Mouse (Mus musculus): ENCODE data around the gene D17Wsu92e. TPM values are rescaled to one million over a fixed set of nuclear protein-coding genes. Genes with fewer than 3 reads are reported as not detected.
A peak's percentile ranks its signal among the peaks of the same experiment; 100 is the strongest.

D17Wsu92e gene
- total RNA-seq, 2 experiments from 2014 or later: 127 to 130 TPM

GRCm38 (mm10) chr17:27751314-27752202 lies 68.9 kb downstream of the D17Wsu92e start:
- no peak for DNase-seq (ENCODE audit: low spot score in 2 of 2)

- DNase-seq (ENCODE audit: low spot score in 2 of 2): no peak
These were observed 70.0 kb downstream of the D17Wsu92e start for GRCm38 (mm10) chr17:27750451-27750942.

- no peak for DNase-seq (ENCODE audit: low spot score in 2 of 2)
These were observed 72.3 kb downstream of the D17Wsu92e start for GRCm38 (mm10) chr17:27748123-27748522.

- no peak for DNase-seq (ENCODE audit: low spot score in 2 of 2)
These were observed 74.0 kb downstream of the D17Wsu92e start for GRCm38 (mm10) chr17:27746446-27746845.

- no peak for DNase-seq (ENCODE audit: low spot score in 2 of 2)
These were observed 79.5 kb downstream of the D17Wsu92e start for GRCm38 (mm10) chr17:27740961-27741360.

- DNase-seq (ENCODE audit: low spot score in 2 of 2): no peak
These were observed 85.9 kb downstream of the D17Wsu92e start for GRCm38 (mm10) chr17:27734344-27735073.

GRCm38 (mm10) chr17:27732694-27733093 lies 87.8 kb downstream of the D17Wsu92e start:
- DNase-seq (ENCODE audit: low spot score in 2 of 2): no peak

- DNase-seq (ENCODE audit: low spot score in 2 of 2): no peak
These were observed 88.3 kb downstream of the D17Wsu92e start for GRCm38 (mm10) chr17:27732152-27732551.

GRCm38 (mm10) chr17:27728770-27729169 lies 91.7 kb downstream of the D17Wsu92e start, which contains the start of gene Spdef:
Spdef (minus strand) TSS chr17:27728955.
- DNase-seq (ENCODE audit: low spot score in 2 of 2): no peak

GRCm38 (mm10) chr17:27726527-27726926 lies 93.9 kb downstream of the D17Wsu92e start:
- DNase-seq (ENCODE audit: low spot score in 2 of 2): no peak

GRCm38 (mm10) chr17:27725412-27725811 lies 95.0 kb downstream of the D17Wsu92e start:
- no peak for DNase-seq (ENCODE audit: low spot score in 2 of 2)

GRCm38 (mm10) chr17:27725011-27725410 lies 95.4 kb downstream of the D17Wsu92e start:
- DNase-seq (ENCODE audit: low spot score in 2 of 2): no peak

- no peak for DNase-seq (ENCODE audit: low spot score in 2 of 2)
These were observed 96.1 kb downstream of the D17Wsu92e start for GRCm38 (mm10) chr17:27724327-27724726.

GRCm38 (mm10) chr17:27721125-27721664 lies 99.3 kb downstream of the D17Wsu92e start:
- no peak for DNase-seq (ENCODE audit: low spot score in 2 of 2)

- no peak for DNase-seq (ENCODE audit: low spot score in 2 of 2)
These were observed 100.1 kb downstream of the D17Wsu92e start for GRCm38 (mm10) chr17:27720326-27720725.

GRCm38 (mm10) chr17:27719663-27720062 lies 100.8 kb downstream of the D17Wsu92e start:
- DNase-seq (ENCODE audit: low spot score in 2 of 2): no peak

- DNase-seq (ENCODE audit: low spot score in 2 of 2): no peak
These were observed 102.2 kb downstream of the D17Wsu92e start for GRCm38 (mm10) chr17:27718250-27718649.

GRCm38 (mm10) chr17:27716804-27717203 lies 103.6 kb downstream of the D17Wsu92e start:
- no peak for DNase-seq (ENCODE audit: low spot score in 2 of 2)

GRCm38 (mm10) chr17:27712832-27713231 lies 107.6 kb downstream of the D17Wsu92e start:
- DNase-seq (ENCODE audit: low spot score in 2 of 2): no peak

- DNase-seq (ENCODE audit: low spot score in 2 of 2): no peak
These were observed 110.8 kb downstream of the D17Wsu92e start for GRCm38 (mm10) chr17:27709650-27710049.

- DNase-seq (ENCODE audit: low spot score in 2 of 2): peak; percentile 67 to 72
These were observed 112.3 kb downstream of the D17Wsu92e start for GRCm38 (mm10) chr17:27707954-27708661.

All from adrenal gland, postnatal 4 days (tissue).